20 mouse cellular contexts compared by ENCODE assay signal in the genomic region with DNA sequence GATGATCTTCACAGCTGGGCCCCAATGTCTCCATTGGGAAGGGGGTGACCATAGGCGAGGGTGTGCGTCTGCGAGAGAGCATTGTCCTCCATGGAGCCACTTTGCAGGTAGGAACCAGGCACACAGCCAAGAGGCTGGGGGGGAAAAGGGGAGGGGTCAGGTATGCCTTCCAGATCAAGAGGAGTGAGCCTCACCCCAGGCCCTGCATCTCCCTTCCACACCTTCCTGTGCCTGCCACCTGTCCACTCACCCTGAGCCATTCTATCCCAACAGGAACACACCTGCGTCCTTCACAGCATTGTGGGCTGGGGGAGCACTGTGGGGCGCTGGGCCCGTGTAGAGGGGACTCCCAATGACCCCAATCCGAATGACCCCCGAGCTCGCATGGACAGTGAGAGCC. TPM values are rescaled to one million over a fixed set of nuclear protein-coding genes. Genes with fewer than 3 reads are reported as not detected.
DNase-seq lines count a peak whose midpoint lies in the region; ATAC-seq lines count a peak whose summit lies in the region.
"Had no signal": no experiment of that assay in that cellular context is flagged by ENCODE, and none has a peak within 500 bp of the region (broad histone marks: within the 10 kb centered on the region; RNA-seq: fewer than 3 reads in every experiment).

No protein-coding gene starts in this region.

- peak; percentile 86 for DNase-seq in cerebellum, adult 11-12 months
- no peak for DNase-seq in cerebellum, postnatal 4 days (ENCODE audit: low spot score in 2 of 2)
- no peak for DNase-seq in heart, postnatal 4 days
- no peak for DNase-seq in layer of hippocampus, adult 9-11 months
- DNase-seq: heart, adult 11 months; kidney, adult 2 months; kidney, postnatal 36 days; lung, embryonic 14.5 days; retina, postnatal 1 day; right cerebral cortex, postnatal 4 days; thymus, postnatal 36 days had no signal

- peaks cover 52% of the 10 kb centered on the region for H3K4me1 ChIP-seq in neural tube, embryonic 14.5 days (ENCODE audit: control insufficient read depth, insufficient read depth, low read length)
- peaks cover 54% of the 10 kb centered on the region for H3K4me1 ChIP-seq in neural tube, embryonic 15.5 days
- peaks cover 56% of the 10 kb centered on the region for H3K4me1 ChIP-seq in hindbrain, embryonic 15.5 days (replicated peaks)
- H3K4me1 ChIP-seq in heart, embryonic 11.5 days (ENCODE audit: control insufficient read depth, insufficient read depth, low read length): peaks cover 41% of the 10 kb centered on the region

- no peak overlapping the region for H3K4me2 ChIP-seq in neural tube, embryonic 14.5 days (ENCODE audit: low read depth, low read length)
- H3K4me2 ChIP-seq in neural tube, embryonic 15.5 days: no peak overlapping the region
- H3K4me2 ChIP-seq in hindbrain, embryonic 15.5 days: no peak overlapping the region
- no peak overlapping the region for H3K4me2 ChIP-seq in heart, embryonic 11.5 days
- H3K4me2 ChIP-seq: embryonic facial prominence, embryonic 13.5 days; lung, embryonic 14.5 days had no signal

- no peak overlapping the region for H3K9ac ChIP-seq in neural tube, embryonic 14.5 days (replicated peaks; ENCODE audit: low read depth, low read length)
- H3K9ac ChIP-seq in neural tube, embryonic 15.5 days (replicated peaks): no peak overlapping the region
- no peak overlapping the region for H3K9ac ChIP-seq in hindbrain, embryonic 15.5 days
- no peak overlapping the region for H3K9ac ChIP-seq in heart, embryonic 11.5 days (ENCODE audit: low read depth, low read length)
- H3K9ac ChIP-seq: embryonic facial prominence, embryonic 13.5 days; lung, embryonic 14.5 days had no signal

- H3K27ac ChIP-seq in neural tube, embryonic 14.5 days (ENCODE audit: low read depth, low read length): peak overlapping the region; percentile 80
- no peak overlapping the region for H3K27ac ChIP-seq in neural tube, embryonic 15.5 days (replicated peaks)
- H3K27ac ChIP-seq in hindbrain, embryonic 15.5 days (replicated peaks): 0 out of 2 replicates have a peak overlapping the region, but pooled peaks have one; percentile 21
- H3K27ac ChIP-seq in heart, embryonic 11.5 days (ENCODE audit: low read depth, low read length): no peak overlapping the region
- H3K27ac ChIP-seq: embryonic facial prominence, embryonic 13.5 days had no signal

- 85% methylated on average over 9 of the region's 9 CpGs for WGBS in neural tube, embryonic 14.5 days
- WGBS in neural tube, embryonic 15.5 days: 75% methylated on average over 9 of the region's 9 CpGs
- WGBS in hindbrain, embryonic 15.5 days: 77% methylated on average over 9 of the region's 9 CpGs
- 86% methylated on average over 9 of the region's 9 CpGs for WGBS in heart, embryonic 11.5 days (ENCODE audit: insufficient replicate concordance)

- H3K9me3 ChIP-seq in neural tube, embryonic 14.5 days (ENCODE audit: control insufficient read depth, low read length): no peaks in the 10 kb centered on the region
- H3K9me3 ChIP-seq in neural tube, embryonic 15.5 days (replicated peaks): no peaks in the 10 kb centered on the region
- H3K9me3 ChIP-seq in hindbrain, embryonic 15.5 days: no peaks in the 10 kb centered on the region
- H3K9me3 ChIP-seq in heart, embryonic 11.5 days (replicated peaks; ENCODE audit: control insufficient read depth, low read length): no peaks in the 10 kb centered on the region
- H3K9me3 ChIP-seq: embryonic facial prominence, embryonic 13.5 days had no signal

- H3K27me3 ChIP-seq in neural tube, embryonic 14.5 days (ENCODE audit: control insufficient read depth, insufficient read depth, low read length): no peaks in the 10 kb centered on the region
- H3K27me3 ChIP-seq in neural tube, embryonic 15.5 days (replicated peaks): no peaks in the 10 kb centered on the region
- H3K27me3 ChIP-seq in hindbrain, embryonic 15.5 days: no peaks in the 10 kb centered on the region
- H3K27me3 ChIP-seq in heart, embryonic 11.5 days (ENCODE audit: control insufficient read depth, insufficient read depth, low read length): peaks cover 7% of the 10 kb centered on the region; the same call in 1 of the 2 replicates

- H3K36me3 ChIP-seq in neural tube, embryonic 14.5 days (ENCODE audit: control insufficient read depth, insufficient read depth, low read length): no peaks in the 10 kb centered on the region
- no peaks in the 10 kb centered on the region for H3K36me3 ChIP-seq in neural tube, embryonic 15.5 days
- no peaks in the 10 kb centered on the region for H3K36me3 ChIP-seq in hindbrain, embryonic 15.5 days
- no peaks in the 10 kb centered on the region for H3K36me3 ChIP-seq in heart, embryonic 11.5 days (ENCODE audit: control insufficient read depth, insufficient read depth, low read length)

- H3K4me3 ChIP-seq in neural tube, embryonic 14.5 days (ENCODE audit: low read depth, low read length): no peak overlapping the region
- H3K4me3 ChIP-seq in neural tube, embryonic 15.5 days (replicated peaks): no peak overlapping the region
- no peak overlapping the region for H3K4me3 ChIP-seq in hindbrain, embryonic 15.5 days
- no peak overlapping the region for H3K4me3 ChIP-seq in heart, embryonic 11.5 days (ENCODE audit: low read depth, low read length)
- H3K4me3 ChIP-seq: embryonic facial prominence, embryonic 13.5 days had no signal

- ATAC-seq in neural tube, embryonic 14.5 days (ENCODE audit: low read depth): no peak
- no peak for ATAC-seq in neural tube, embryonic 15.5 days (ENCODE audit: low FRiP score)
- ATAC-seq in hindbrain, embryonic 15.5 days (ENCODE audit: low FRiP score, low read depth): no peak
- ATAC-seq in heart, embryonic 11.5 days (replicated peaks; ENCODE audit: insufficient number of reproducible peaks, low FRiP score, low TSS enrichment): no peak

RNA-seq across cellular contexts. Expression of a gene that starts 6.4 kb away (rescaled TPM):
- polyA plus RNA-seq in neural tube, embryonic 14.5 days (2014; fragmentation: Nextera tagmentation; extraction: Ambion mirVana): 58.6 and 64.5 TPM in 2 replicates
- polyA plus RNA-seq in neural tube, embryonic 15.5 days (2015; fragmentation: Nextera tagmentation; extraction: Ambion mirVana): 72.4 and 78.3 TPM in 2 replicates
- polyA plus RNA-seq in hindbrain, embryonic 15.5 days (2015; fragmentation: Nextera tagmentation; extraction: Ambion mirVana): 73.8 and 79.0 TPM in 2 replicates
- total RNA-seq in heart, postnatal 4 days (2021): 10 to 100 TPM; 41.1 to 41.4 TPM
- 49.8 and 57.2 TPM in 2 replicates for polyA plus RNA-seq in heart, embryonic 11.5 days (2014; fragmentation: Nextera tagmentation; extraction: Ambion mirVana)

RNA-seq across cellular contexts. Expression of a gene that starts 8.1 kb away (rescaled TPM):
- polyA plus RNA-seq in neural tube, embryonic 14.5 days (2014; fragmentation: Nextera tagmentation; extraction: Ambion mirVana): 4.7 and 6.9 TPM in 2 replicates
- 22.9 and 31.6 TPM in 2 replicates for polyA plus RNA-seq in neural tube, embryonic 15.5 days (2015; fragmentation: Nextera tagmentation; extraction: Ambion mirVana)
- polyA plus RNA-seq in hindbrain, embryonic 15.5 days (2015; fragmentation: Nextera tagmentation; extraction: Ambion mirVana): 21.2 and 22.8 TPM in 2 replicates
- total RNA-seq in heart, postnatal 4 days (2021): not detected
- polyA plus RNA-seq in heart, embryonic 11.5 days (2014; fragmentation: Nextera tagmentation; extraction: Ambion mirVana): 0.11 TPM in 2 replicates
- total RNA-seq: CH12.LX; common myeloid progenitor, adult 5-6 weeks; gastrocnemius, adult 8-10 months; liver, adult 2 months had no signal
- polyA plus RNA-seq: liver, adult 2 months had no signal

RNA-seq across cellular contexts. Expression of a gene that starts 36.9 kb away (rescaled TPM):
- 44.7 and 45.4 TPM in 2 replicates for polyA plus RNA-seq in neural tube, embryonic 14.5 days (2014; fragmentation: Nextera tagmentation; extraction: Ambion mirVana)
- polyA plus RNA-seq in neural tube, embryonic 15.5 days (2015; fragmentation: Nextera tagmentation; extraction: Ambion mirVana): 48.3 and 51.7 TPM in 2 replicates
- 46.1 and 53.4 TPM in 2 replicates for polyA plus RNA-seq in hindbrain, embryonic 15.5 days (2015; fragmentation: Nextera tagmentation; extraction: Ambion mirVana)
- total RNA-seq in heart, postnatal 4 days (2021): 10 to 100 TPM; 38.0 to 38.7 TPM
- polyA plus RNA-seq in heart, embryonic 11.5 days (2014; fragmentation: Nextera tagmentation; extraction: Ambion mirVana): 21.4 and 24.6 TPM in 2 replicates

RNA-seq across cellular contexts. Expression of a gene that starts 37.2 kb away (rescaled TPM):
- 34.0 and 38.3 TPM in 2 replicates for polyA plus RNA-seq in neural tube, embryonic 14.5 days (2014; fragmentation: Nextera tagmentation; extraction: Ambion mirVana)
- 40.2 and 50.7 TPM in 2 replicates for polyA plus RNA-seq in neural tube, embryonic 15.5 days (2015; fragmentation: Nextera tagmentation; extraction: Ambion mirVana)
- polyA plus RNA-seq in hindbrain, embryonic 15.5 days (2015; fragmentation: Nextera tagmentation; extraction: Ambion mirVana): 45.2 and 49.9 TPM in 2 replicates
- 1 to 10 TPM in 1 of 2 experiments, under 1 TPM in 1; 0.55 to 1.1 TPM for total RNA-seq in heart, postnatal 4 days (2021)
- 0.14 and 0.54 TPM in 2 replicates for polyA plus RNA-seq in heart, embryonic 11.5 days (2014; fragmentation: Nextera tagmentation; extraction: Ambion mirVana)
- total RNA-seq: gastrocnemius, adult 8-10 months had no signal

Comparison
In these comparisons a context has a peak if more than half of its experiments do, and no peak if none do; other contexts are left out.
1. H3K27ac ChIP-seq: peak in neural tube, embryonic 14.5 days (single experiment) and hindbrain, embryonic 15.5 days (single experiment); none in neural tube, embryonic 15.5 days (single experiment) and heart, embryonic 11.5 days (single experiment).